Mouse (Mus musculus) lung, postnatal 25 days (tissue): ENCODE results near the gene Runx2.
A peak's percentile ranks its signal among the peaks of the same experiment; 100 is the strongest.

Experiments used
- DNase-seq: peaks from one replicate; pipeline ENCODE4 v3.0.0; 2022; ENCODE audit warnings: low spot score

Gene Runx2

GRCm38 (mm10) chr17:44814508-44815175, at the start of gene Runx2:
Gene Runx2, minus strand, starts transcription at chr17:44814797.
- peak; percentile 6 for DNase-seq

GRCm38 (mm10) chr17:44863165-44863564, 48.6 kb upstream of the Runx2 start:
- DNase-seq = no peak

GRCm38 (mm10) chr17:44842184-44842583, 27.6 kb upstream of the Runx2 start:
- DNase-seq = no peak

GRCm38 (mm10) chr17:44831201-44831600, 16.6 kb upstream of the Runx2 start:
- no peak for DNase-seq

GRCm38 (mm10) chr17:44829587-44829986, 15.0 kb upstream of the Runx2 start:
- no peak for DNase-seq

GRCm38 (mm10) chr17:44827964-44828363, 13.4 kb upstream of the Runx2 start:
- no peak for DNase-seq

GRCm38 (mm10) chr17:44827124-44827523, 12.5 kb upstream of the Runx2 start:
- no peak for DNase-seq

GRCm38 (mm10) chr17:44821940-44822339, 7.3 kb upstream of the Runx2 start:
- DNase-seq = no peak

- no peak for DNase-seq
Measured at GRCm38 (mm10) chr17:44819816-44820215, 5.2 kb upstream of the Runx2 start.

- DNase-seq = no peak
Measured at GRCm38 (mm10) chr17:44818825-44819224, 4.2 kb upstream of the Runx2 start.

- no peak for DNase-seq
Measured at GRCm38 (mm10) chr17:44807031-44807430, 7.6 kb downstream of the Runx2 start.

- DNase-seq = no peak
Measured at GRCm38 (mm10) chr17:44797331-44797730, 17.3 kb downstream of the Runx2 start.

GRCm38 (mm10) chr17:44792218-44792917, 22.2 kb downstream of the Runx2 start:
- DNase-seq = no peak

GRCm38 (mm10) chr17:44788982-44789747, 25.4 kb downstream of the Runx2 start:
- peak; percentile 12 for DNase-seq

GRCm38 (mm10) chr17:44783143-44783542, 31.5 kb downstream of the Runx2 start:
- no peak for DNase-seq

GRCm38 (mm10) chr17:44782366-44782765, 32.2 kb downstream of the Runx2 start:
- DNase-seq = no peak

- no peak for DNase-seq
Measured at GRCm38 (mm10) chr17:44780353-44780752, 34.2 kb downstream of the Runx2 start.

- DNase-seq = no peak
Measured at GRCm38 (mm10) chr17:44778141-44778540, 36.5 kb downstream of the Runx2 start.

GRCm38 (mm10) chr17:44777337-44777804, 37.2 kb downstream of the Runx2 start:
- peak; percentile 61 for DNase-seq

GRCm38 (mm10) chr17:44776738-44777270, 37.8 kb downstream of the Runx2 start, which contains the start of gene Supt3:
Gene Supt3, plus strand, starts transcription at chr17:44777152.
- DNase-seq = peak; percentile 94

GRCm38 (mm10) chr17:44772576-44772975, 42.0 kb downstream of the Runx2 start:
- DNase-seq = no peak

- no peak for DNase-seq
Measured at GRCm38 (mm10) chr17:44770871-44771270, 43.7 kb downstream of the Runx2 start.
